20 mouse cellular contexts compared by ENCODE assay signal in genomic region chr12:83582106-83582505, GRCm38 (mm10). TPM values are rescaled to one million over a fixed set of nuclear protein-coding genes. Genes with fewer than 3 reads are reported as not detected.
DNase-seq lines count a peak whose midpoint lies in the region; ATAC-seq and TF ChIP-seq lines count a peak whose summit lies in the region.
"Had no signal": no experiment of that assay in that cellular context is flagged by ENCODE, and none has a peak within 500 bp of the region (broad histone marks: within the 10 kb centered on the region; RNA-seq: fewer than 3 reads in every experiment).

No protein-coding gene starts in this region.

- ATAC-seq in intestine, embryonic 16.5 days: no peak
- ATAC-seq in intestine, postnatal 0 days: no peak
- no peak for ATAC-seq in kidney, postnatal 0 days (replicated peaks; ENCODE audit: low FRiP score, low read depth)
- no peak for ATAC-seq in liver, postnatal 0 days
- ATAC-seq in megakaryocyte-erythroid progenitor cell, adult 5-6 weeks (replicated peaks; ENCODE audit: low FRiP score, low TSS enrichment, poor library complexity, severe bottlenecking): no peak
- ATAC-seq: forebrain, embryonic 15.5 days had no signal

- H3K36me3 ChIP-seq in intestine, embryonic 16.5 days (ENCODE audit: control insufficient read depth, insufficient read depth, low read length): no peaks in the 10 kb centered on the region
- peaks cover 11% of the 10 kb centered on the region for H3K36me3 ChIP-seq in intestine, postnatal 0 days (ENCODE audit: control insufficient read depth, insufficient read depth)
- peaks cover 7% of the 10 kb centered on the region; the same call in 1 of the 2 replicates for H3K36me3 ChIP-seq in kidney, postnatal 0 days (ENCODE audit: insufficient read depth, low read length)
- H3K36me3 ChIP-seq in liver, postnatal 0 days (replicated peaks; ENCODE audit: insufficient read depth, low read length): peaks cover 32% of the 10 kb centered on the region
- H3K36me3 ChIP-seq in heart, embryonic 10.5 days: peaks cover 28% of the 10 kb centered on the region

- intact Hi-C loops in heart, postnatal 36 days (cut with DNase I): no loop called here

- TF ChIP-seq CTCF in intestine, postnatal 0 days (IDR thresholded peaks at IDR 0.05; ENCODE audit: low read depth): no peak
- TF ChIP-seq CTCF in kidney, postnatal 0 days (IDR thresholded peaks at IDR 0.05; ENCODE audit: low read depth): no peak
- no peak for TF ChIP-seq CTCF in liver, postnatal 0 days (IDR thresholded peaks at IDR 0.05; ENCODE audit: low read depth)

- no peak overlapping the region for H3K4me2 ChIP-seq in intestine, embryonic 16.5 days (ENCODE audit: low read depth, low read length)
- H3K4me2 ChIP-seq in intestine, postnatal 0 days (replicated peaks; ENCODE audit: low read depth): no peak overlapping the region
- no peak overlapping the region for H3K4me2 ChIP-seq in kidney, postnatal 0 days (ENCODE audit: low read length)
- no peak overlapping the region for H3K4me2 ChIP-seq in liver, postnatal 0 days (ENCODE audit: low read depth, low read length)
- H3K4me2 ChIP-seq: forebrain, embryonic 15.5 days; heart, embryonic 15.5 days; hindbrain, embryonic 13.5 days; neural tube, embryonic 13.5 days had no signal

- no peak for TF ChIP-seq EP300 in liver, postnatal 0 days (IDR thresholded peaks at IDR 0.05; ENCODE audit: low read depth)

- no peak overlapping the region for H3K9ac ChIP-seq in intestine, embryonic 16.5 days (ENCODE audit: low read depth, low read length)
- H3K9ac ChIP-seq in intestine, postnatal 0 days (ENCODE audit: low read depth, low read length): no peak overlapping the region
- H3K9ac ChIP-seq in kidney, postnatal 0 days (ENCODE audit: low read depth, low read length): no peak overlapping the region
- no peak overlapping the region for H3K9ac ChIP-seq in liver, postnatal 0 days (replicated peaks)
- H3K9ac ChIP-seq: forebrain, embryonic 15.5 days; heart, embryonic 15.5 days; hindbrain, embryonic 13.5 days; neural tube, embryonic 13.5 days had no signal

- no peak overlapping the region for H3K4me3 ChIP-seq in intestine, embryonic 16.5 days (ENCODE audit: low read length)
- no peak overlapping the region for H3K4me3 ChIP-seq in intestine, postnatal 0 days (ENCODE audit: low read depth, low read length)
- H3K4me3 ChIP-seq in kidney, postnatal 0 days (replicated peaks; ENCODE audit: low read depth, low read length): no peak overlapping the region
- H3K4me3 ChIP-seq in liver, postnatal 0 days (ENCODE audit: low read depth, low read length): no peak overlapping the region
- no peak overlapping the region for H3K4me3 ChIP-seq in heart, embryonic 10.5 days
- H3K4me3 ChIP-seq: erythroblast, embryonic 14.5 days; forebrain, embryonic 15.5 days; heart, embryonic 15.5 days; hindbrain, embryonic 13.5 days; neural tube, embryonic 13.5 days had no signal

- no peaks in the 10 kb centered on the region for H3K9me3 ChIP-seq in intestine, embryonic 16.5 days (ENCODE audit: control insufficient read depth, low read length)
- no peaks in the 10 kb centered on the region for H3K9me3 ChIP-seq in intestine, postnatal 0 days (ENCODE audit: control insufficient read depth)
- H3K9me3 ChIP-seq in kidney, postnatal 0 days (replicated peaks; ENCODE audit: low read length): no peaks in the 10 kb centered on the region
- H3K9me3 ChIP-seq in liver, postnatal 0 days (ENCODE audit: low read length): no peaks in the 10 kb centered on the region
- H3K9me3 ChIP-seq in heart, embryonic 10.5 days: no peaks in the 10 kb centered on the region
- H3K9me3 ChIP-seq: forebrain, embryonic 15.5 days; heart, embryonic 15.5 days; hindbrain, embryonic 13.5 days; neural tube, embryonic 13.5 days had no signal

- DNase-seq in adipocyte (ENCODE audit: low spot score): peak; percentile 78
- DNase-seq in kidney, postnatal 0 days (ENCODE audit: low spot score): no peak
- DNase-seq in liver, postnatal 0 days: no peak
- no peak for DNase-seq in heart, postnatal 36 days
- DNase-seq in heart, embryonic 10.5 days (ENCODE audit: low spot score): no peak
- DNase-seq: adrenal gland, adult 8-10 months; cerebellum, adult 11-12 months; heart, adult 18-20 months; lung, postnatal 10 days; right cerebral cortex, postnatal 4 days; thymus, postnatal 4 days had no signal

- peak overlapping the region; percentile 18; the same call in 1 of the 2 replicates for H3K27ac ChIP-seq in intestine, embryonic 16.5 days (ENCODE audit: low read length)
- no peak overlapping the region for H3K27ac ChIP-seq in intestine, postnatal 0 days (ENCODE audit: low read depth, low read length)
- peak overlapping the region; percentile 13; the same call in 1 of the 2 replicates for H3K27ac ChIP-seq in kidney, postnatal 0 days
- H3K27ac ChIP-seq in liver, postnatal 0 days (ENCODE audit: low read depth): peak overlapping the region; percentile 4; the same call in 1 of the 2 replicates
- no peak overlapping the region for H3K27ac ChIP-seq in heart, embryonic 10.5 days
- H3K27ac ChIP-seq: forebrain, embryonic 15.5 days; heart, embryonic 15.5 days; hindbrain, embryonic 13.5 days; neural tube, embryonic 13.5 days had no signal

- H3K4me1 ChIP-seq in intestine, embryonic 16.5 days (ENCODE audit: control insufficient read depth, insufficient read depth, low read length): peaks cover 18% of the 10 kb centered on the region
- 0 out of 2 replicates have a peak, but pooled peaks cover 9% of the 10 kb centered on the region for H3K4me1 ChIP-seq in intestine, postnatal 0 days (replicated peaks; ENCODE audit: control insufficient read depth, insufficient read depth, low read length)
- H3K4me1 ChIP-seq in kidney, postnatal 0 days (replicated peaks; ENCODE audit: insufficient read depth, low read length): no peaks in the 10 kb centered on the region; the same call in 1 of the 2 replicates
- peaks cover 37% of the 10 kb centered on the region for H3K4me1 ChIP-seq in liver, postnatal 0 days (ENCODE audit: insufficient read depth)
- H3K4me1 ChIP-seq in heart, embryonic 10.5 days: peaks cover 23% of the 10 kb centered on the region
- H3K4me1 ChIP-seq: forebrain, embryonic 15.5 days had no signal

- no peaks in the 10 kb centered on the region for H3K27me3 ChIP-seq in intestine, embryonic 16.5 days (replicated peaks; ENCODE audit: control insufficient read depth, insufficient read depth, low read length)
- no peaks in the 10 kb centered on the region for H3K27me3 ChIP-seq in intestine, postnatal 0 days (replicated peaks; ENCODE audit: control insufficient read depth, insufficient read depth, low read length)
- no peaks in the 10 kb centered on the region for H3K27me3 ChIP-seq in kidney, postnatal 0 days (ENCODE audit: insufficient read depth, low read length)
- H3K27me3 ChIP-seq in liver, postnatal 0 days (ENCODE audit: insufficient read depth, low read length): no peaks in the 10 kb centered on the region
- no peaks in the 10 kb centered on the region for H3K27me3 ChIP-seq in heart, embryonic 10.5 days (ENCODE audit: insufficient read depth, poor library complexity, severe bottlenecking)
- H3K27me3 ChIP-seq: CH12.LX; forebrain, embryonic 15.5 days; heart, embryonic 15.5 days; hindbrain, embryonic 13.5 days; neural tube, embryonic 13.5 days had no signal

- 47% methylated on average over 4 of the region's 4 CpGs for WGBS in intestine, embryonic 16.5 days
- WGBS in intestine, postnatal 0 days: 52% methylated on average over 4 of the region's 4 CpGs
- 43% methylated on average over 4 of the region's 4 CpGs for WGBS in kidney, postnatal 0 days
- 65% methylated on average over 4 of the region's 4 CpGs for WGBS in liver, postnatal 0 days (ENCODE audit: insufficient replicate concordance)
- 77% methylated on average over 4 of the region's 4 CpGs for WGBS in heart, embryonic 10.5 days

RNA-seq across cellular contexts. Expression of gene Zfyve1, which starts 14.9 kb away (rescaled TPM):
- 13.2 and 13.8 TPM in 2 replicates for polyA plus RNA-seq in intestine, embryonic 16.5 days (2015; fragmentation: Nextera tagmentation; extraction: Ambion mirVana)
- polyA plus RNA-seq in intestine, postnatal 0 days (2015; fragmentation: Nextera tagmentation; extraction: Ambion mirVana): 8.1 and 9.7 TPM in 2 replicates
- 11.9 and 14.0 TPM in 2 replicates for polyA plus RNA-seq in kidney, postnatal 0 days (2015; fragmentation: Nextera tagmentation; extraction: Ambion mirVana)
- 5.5 and 6.4 TPM in 2 replicates for polyA plus RNA-seq in liver, postnatal 0 days (2015; fragmentation: Nextera tagmentation; extraction: Ambion mirVana)
- total RNA-seq in heart, postnatal 36 days (2021): 10 to 100 TPM; 14.2 to 18.7 TPM
- total RNA-seq in megakaryocyte-erythroid progenitor cell, adult 5-6 weeks (2014; fragmentation: Nextera tagmentation): 14.2 and 20.2 TPM in 2 replicates
- total RNA-seq in megakaryocyte-erythroid progenitor cell, adult 5-6 weeks (2017): 6.7 and 10.7 TPM in 2 replicates
- 17.8 and 18.7 TPM in 2 replicates for polyA plus RNA-seq in heart, embryonic 10.5 days (2016; fragmentation: Nextera tagmentation; extraction: Ambion mirVana)

RNA-seq across cellular contexts. Expression of gene Rbm25, which starts 48.9 kb away (rescaled TPM):
- polyA plus RNA-seq in intestine, embryonic 16.5 days (2015; fragmentation: Nextera tagmentation; extraction: Ambion mirVana): 180 and 204 TPM in 2 replicates
- polyA plus RNA-seq in intestine, postnatal 0 days (2015; fragmentation: Nextera tagmentation; extraction: Ambion mirVana): 133 and 142 TPM in 2 replicates
- 196 and 199 TPM in 2 replicates for polyA plus RNA-seq in kidney, postnatal 0 days (2015; fragmentation: Nextera tagmentation; extraction: Ambion mirVana)
- 81.7 and 85.0 TPM in 2 replicates for polyA plus RNA-seq in liver, postnatal 0 days (2015; fragmentation: Nextera tagmentation; extraction: Ambion mirVana)
- total RNA-seq in heart, postnatal 36 days (2021): 10 to 100 TPM; 54.5 to 54.7 TPM
- total RNA-seq in megakaryocyte-erythroid progenitor cell, adult 5-6 weeks (2014; fragmentation: Nextera tagmentation): 310 and 350 TPM in 2 replicates
- total RNA-seq in megakaryocyte-erythroid progenitor cell, adult 5-6 weeks (2017): 341 and 447 TPM in 2 replicates
- polyA plus RNA-seq in heart, embryonic 10.5 days (2016; fragmentation: Nextera tagmentation; extraction: Ambion mirVana): 193 and 223 TPM in 2 replicates

Comparison
In these comparisons a context has a peak if more than half of its experiments do, and no peak if none do; other contexts are left out.
1. H3K27ac ChIP-seq: peak in intestine, embryonic 16.5 days (single experiment), kidney, postnatal 0 days (single experiment) and liver, postnatal 0 days (single experiment); none in intestine, postnatal 0 days (single experiment) and heart, embryonic 10.5 days (single experiment).